Mouse (Mus musculus) cortical plate, adult 2 months (tissue): ENCODE measurements around the gene Fbxo42.

ENCODE experiments used
- CTCF ChIP-seq: fragments of 200-500 bp; IDR thresholded peaks from 2 replicates; pipeline ENCODE4 v1.5.1; 2011; ENCODE audit warnings: mild to moderate bottlenecking, control low read depth, low read length; ENCODE audit not compliant: insufficient read depth; ENCODE audit errors: extremely low read depth
- POLR2A ChIP-seq: fragments of 200-500 bp; IDR thresholded peaks from 2 replicates; pipeline ENCODE4 v1.6.1; 2011; ENCODE audit warnings: mild to moderate bottlenecking, low read length, control low read depth; ENCODE audit not compliant: insufficient read depth; ENCODE audit errors: extremely low read depth

- TF ChIP-seq CTCF (no peak), POLR2A (peak; percentile 58; the same call in 1 of the 2 replicates)
Measured at GRCm38 (mm10) chr4:141239388-141240125, 91.8 kb downstream of the Fbxo42 start, which contains the start of gene Arhgef19.
